Mouse (Mus musculus) spleen, adult 2 months (tissue): Measurements from ENCODE around the gene Slc12a4. TPM values are rescaled to one million over a fixed set of nuclear protein-coding genes. Genes with fewer than 3 reads are reported as not detected.

ENCODE experiments used
- DNase-seq, 2 experiments: peaks; one replicate each; pipeline versions ENCODE4 v3.0.0 to v3.0.0-alpha.2; 2012 to 2021; ENCODE audit warnings: low spot score in 2 of 2, low read depth in 1 of 2
- H3K27ac ChIP-seq: fragments of 200-500 bp; 2 replicates; pipeline ENCODE4 v1.5.1; 2012; ENCODE audit warnings: low read length, inconsistent platforms; ENCODE audit not compliant: insufficient read depth
- H3K27me3 ChIP-seq: fragments of 200-500 bp; 2 replicates; pipeline ENCODE4 v1.6.1; 2012; ENCODE audit warnings: mild to moderate bottlenecking, moderate library complexity, low read length, inconsistent platforms; ENCODE audit not compliant: control insufficient read depth, insufficient read depth
- H3K36me3 ChIP-seq: fragments of 200-500 bp; 2 replicates; pipeline ENCODE4 v1.6.1; 2012; ENCODE audit warnings: mild to moderate bottlenecking, low read length, inconsistent platforms; ENCODE audit not compliant: control insufficient read depth, insufficient read depth
- H3K4me1 ChIP-seq: fragments of 200-500 bp; 2 replicates; pipeline ENCODE4 v1.6.1; 2011; ENCODE audit warnings: inconsistent platforms; ENCODE audit not compliant: control insufficient read depth, insufficient read depth, insufficient read length
- H3K4me3 ChIP-seq: fragments of 200-500 bp; 2 replicates; pipeline ENCODE4 v1.5.1; 2011; ENCODE audit warnings: mild to moderate bottlenecking, inconsistent platforms; ENCODE audit not compliant: insufficient read depth, insufficient read length; ENCODE audit errors: extremely low read depth
- CTCF ChIP-seq: fragments of 200-500 bp; IDR thresholded peaks from 2 replicates; pipeline ENCODE4 v1.5.1; 2011; ENCODE audit warnings: mild to moderate bottlenecking, inconsistent platforms; ENCODE audit not compliant: insufficient read depth, insufficient read length, insufficient replicate concordance; ENCODE audit errors: extremely low read depth
- POLR2A ChIP-seq: fragments of 200-500 bp; IDR thresholded peaks from 2 replicates; pipeline ENCODE4 v1.6.1; 2011; ENCODE audit warnings: low read depth, low read length, inconsistent platforms
- WGBS: fragments of 180-500 bp; shearing (Covaris S2); methylation state at CpG from one replicate; pipeline ENCODE4 v1.1.7; 2018; 5-methylcytosine and 5-hydroxymethylcytosine counted together
- polyA plus RNA-seq: library from polyadenylated mRNA; depleted of rRNA; stranded (reverse); fragments of >200 nt; gene quantifications from 2 replicates; pipeline ENCODE4 v1.2.3, GENCODE M21; 2012

Slc12a4 gene
- polyA plus RNA-seq, 1 experiment = 25.1 TPM

GRCm38 (mm10) chr8:105961101-105961500 lies 4.8 kb downstream of the Slc12a4 start:
- 80% methylated on average over 14 of the region's 14 CpGs for WGBS
- no peak for DNase-seq

GRCm38 (mm10) chr8:105959350-105959749 lies 6.5 kb downstream of the Slc12a4 start:
- no peaks in the 10 kb centered on the region for H3K27me3 ChIP-seq
- no peak overlapping the region for H3K4me3 ChIP-seq
- no peak overlapping the region for H3K27ac ChIP-seq
- TF ChIP-seq CTCF (no peak), POLR2A (no peak)
- no peak for DNase-seq
- H3K36me3 ChIP-seq = no peaks in the 10 kb centered on the region
- 92% methylated on average over 7 of the region's 7 CpGs for WGBS
- H3K4me1 ChIP-seq = no peaks in the 10 kb centered on the region

More at GRCm38 (mm10) chr8:105961101-105961500, 4.8 kb downstream of the Slc12a4 start:
- H3K27me3 ChIP-seq = no peaks in the 10 kb centered on the region
- H3K4me1 ChIP-seq = peaks cover 2% of the 10 kb centered on the region; the same call in 1 of the 2 replicates
- no peaks in the 10 kb centered on the region for H3K36me3 ChIP-seq
- H3K27ac ChIP-seq = no peak overlapping the region
- H3K4me3 ChIP-seq = no peak overlapping the region
- no peak for TF ChIP-seq CTCF
- TF ChIP-seq POLR2A = no peak

GRCm38 (mm10) chr8:105957813-105958212 lies 8.1 kb downstream of the Slc12a4 start:
- H3K27me3 ChIP-seq = no peaks in the 10 kb centered on the region
- no peak overlapping the region for H3K4me3 ChIP-seq
- H3K36me3 ChIP-seq = no peaks in the 10 kb centered on the region
- no peak for DNase-seq
- TF ChIP-seq CTCF (no peak), POLR2A (no peak)
- H3K4me1 ChIP-seq = no peaks in the 10 kb centered on the region
- H3K27ac ChIP-seq = no peak overlapping the region
- 87% methylated on average over 2 of the region's 4 CpGs for WGBS

- TF ChIP-seq CTCF = no peak
- no peak for TF ChIP-seq POLR2A
- H3K36me3 ChIP-seq = peaks cover 2% of the 10 kb centered on the region; the same call in 1 of the 2 replicates
- WGBS = 92% methylated on average over 4 of the region's 4 CpGs
These were observed 9.3 kb downstream of the Slc12a4 start for GRCm38 (mm10) chr8:105956556-105956955.

GRCm38 (mm10) chr8:105951057-105951659 lies 14.7 kb downstream of the Slc12a4 start:
- no peaks in the 10 kb centered on the region for H3K27me3 ChIP-seq
- H3K36me3 ChIP-seq = peaks cover 4% of the 10 kb centered on the region; the same call in 1 of the 2 replicates
- H3K4me3 ChIP-seq = no peak overlapping the region
- H3K4me1 ChIP-seq = no peaks in the 10 kb centered on the region
- no peak for TF ChIP-seq POLR2A
- TF ChIP-seq CTCF = no peak
- WGBS = 79% methylated on average over 7 of the region's 7 CpGs
- H3K27ac ChIP-seq = peak overlapping the region; percentile 44
- no peak for DNase-seq

More at GRCm38 (mm10) chr8:105956556-105956955, 9.3 kb downstream of the Slc12a4 start:
- no peaks in the 10 kb centered on the region for H3K4me1 ChIP-seq
- DNase-seq = no peak
- no peaks in the 10 kb centered on the region for H3K27me3 ChIP-seq
- no peak overlapping the region for H3K4me3 ChIP-seq
- H3K27ac ChIP-seq = no peak overlapping the region

GRCm38 (mm10) chr8:105949350-105949749 lies 16.5 kb downstream of the Slc12a4 start:
- 83% methylated on average over 10 of the region's 10 CpGs for WGBS
- no peak for DNase-seq
- Histone ChIP-seq H3K4me1 (no peaks in the 10 kb centered on the region), H3K36me3 (peaks cover 10% of the 10 kb centered on the region), H3K27ac (no peak overlapping the region), H3K27me3 (no peaks in the 10 kb centered on the region), H3K4me3 (no peak overlapping the region)
- TF ChIP-seq POLR2A (no peak), CTCF (no peak)

- Histone ChIP-seq H3K27ac (no peak within 1 kb of the TSS), H3K4me1 (no peaks in the 10 kb centered on the region), H3K27me3 (no peaks in the 10 kb centered on the region), H3K36me3 (peaks cover 6% of the 10 kb centered on the region), H3K4me3 (no peak within 1 kb of the TSS)
- DNase-seq = no peak
- no peak for TF ChIP-seq POLR2A
- TF ChIP-seq CTCF = no peak
- WGBS = 89% methylated on average over 8 of the region's 8 CpGs
These were observed 22.6 kb downstream of the Slc12a4 start, which contains the start of gene Lcat for GRCm38 (mm10) chr8:105943321-105943739. Gene Lcat, minus strand, starts transcription at chr8:105943382.
